Mouse (Mus musculus) Patski (cell line): ENCODE measurements at regions not wholly inside any gene's neighbourhood (a gene's known extent, or its start where the extent isn't known, plus 50 kb on each side); places are given as distances from the start of the nearest gene placed in this dataset.

Source experiments
- ATAC-seq: fragments of 100-300 bp; one replicate; pipeline ENCODE4 v1.8.0; 2021
- CTCF ChIA-PET: fragments of 350-600 bp; sonication (Branson Sonifier 250); formaldehyde crosslinking; loops from one replicate; lab custom pipeline; 2022; ENCODE audit warnings: inconsistent platforms; lab: Charles Lee
- POLR2A ChIA-PET: fragments of 350-600 bp; sonication (Branson Sonifier 250); formaldehyde crosslinking; loops from one replicate; lab custom pipeline; 2022; ENCODE audit warnings: antibody characterized with exemption, inconsistent platforms; lab: Charles Lee
- DNase-seq: peaks from one replicate; pipeline ENCODE4 v3.0.0-alpha.2; 2011; ENCODE audit warnings: low read depth, low spot score
- H3K27me3 ChIP-seq: fragments of 371-371 bp; one replicate; pipeline ENCODE4 v1.5.1; 2021
- CTCF ChIP-seq: fragments of 100-300 bp; IDR thresholded peaks from one replicate; pipeline ENCODE4 v1.5.1; 2021
- in situ Hi-C: fragments of 300-500 bp; cut with MboI; formaldehyde crosslinking; loops from 3 replicates; pipeline ENCODE4 v1.11.1; 2018; ENCODE audit warnings: low pct_unique_long_range_greater_than_20kb, mixed read lengths

DNA sequence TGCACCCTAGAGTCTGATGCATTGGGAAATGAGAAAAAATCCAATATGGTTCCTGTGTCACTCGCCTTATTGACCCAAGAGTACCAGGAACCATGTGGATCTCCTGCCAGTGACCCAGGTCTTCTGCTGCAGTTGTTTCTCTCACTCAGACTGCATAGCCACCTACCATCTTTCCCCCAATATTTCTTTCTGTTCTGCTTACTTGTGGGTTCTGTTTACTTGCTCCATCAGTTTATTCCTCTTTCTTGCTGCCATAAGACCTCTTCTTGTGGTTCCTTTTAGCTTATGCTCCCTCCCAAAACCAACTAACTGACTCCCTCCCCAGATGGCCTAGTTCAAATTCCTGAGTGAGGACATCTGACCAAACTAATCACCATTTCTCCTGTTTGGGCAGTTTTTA lies 411.8 kb downstream of the Efna5 start:
- no peak for ATAC-seq

GRCm38 (mm10) chr17:62468859-62469258 lies 412.3 kb downstream of the Efna5 start:
- ATAC-seq = peak; percentile 65
- in situ Hi-C loops = no loop called here
- DNase-seq = no peak
- POLR2A ChIA-PET = no interaction called here
- CTCF ChIA-PET = interaction anchor here (1.3 kb wide), 1 partner anchor 9 kb away, joined by 3 read pairs; no protein-coding TSS in a partner anchor
- no peaks in the 10 kb centered on the region for H3K27me3 ChIP-seq
- TF ChIP-seq CTCF = no peak

More for the DNA sequence above, 411.8 kb downstream of the Efna5 start:
- no peak for DNase-seq
- CTCF ChIA-PET = interaction anchor here (1.3 kb wide), 1 partner anchor 10 kb away, joined by 3 read pairs; no protein-coding TSS in a partner anchor
- in situ Hi-C loops = no loop called here
- POLR2A ChIA-PET = no interaction called here
- H3K27me3 ChIP-seq = no peaks in the 10 kb centered on the region
- no peak for TF ChIP-seq CTCF

GRCm38 (mm10) chr17:62467072-62467471 lies 414.0 kb downstream of the Efna5 start:
- POLR2A ChIA-PET = interaction anchor here (0.6 to 0.7 kb wide), 3 partner anchors 20 to 223 kb away, joined by 3 to 6 read pairs (median 4); no protein-coding TSS in a partner anchor
- in situ Hi-C loops = no loop called here
- no peak for ATAC-seq
- H3K27me3 ChIP-seq = no peaks in the 10 kb centered on the region
- CTCF ChIA-PET = interaction anchor here (0.6 to 1.5 kb wide), 2 partner anchors 8 to 656 kb away, joined by 3 to 4 read pairs; no protein-coding TSS in a partner anchor
- no peak for DNase-seq
- no peak for TF ChIP-seq CTCF

- ATAC-seq (no peak), DNase-seq (no peak)
- TF ChIP-seq CTCF = no peak
- ChIA-PET POLR2A (no interaction called here), CTCF (interaction anchor here (1.0 kb wide), 1 partner anchor 13 kb away, joined by 3 read pairs; no protein-coding TSS in a partner anchor)
- H3K27me3 ChIP-seq = no peaks in the 10 kb centered on the region
- in situ Hi-C loops = no loop called here
Measured at GRCm38 (mm10) chr17:62464994-62465393, 416.1 kb downstream of the Efna5 start.

GRCm38 (mm10) chr17:62464228-62464627 lies 416.9 kb downstream of the Efna5 start:
- ATAC-seq (peak; percentile 49), DNase-seq (peak; percentile 41)
- TF ChIP-seq CTCF = no peak
- no peaks in the 10 kb centered on the region for H3K27me3 ChIP-seq
- POLR2A ChIA-PET = no interaction called here
- in situ Hi-C loops = no loop called here
- CTCF ChIA-PET = interaction anchor here (1.0 kb wide), 1 partner anchor 12 kb away, joined by 3 read pairs; no protein-coding TSS in a partner anchor

- no peak for DNase-seq
- ChIA-PET POLR2A (no interaction called here), CTCF (interaction anchor here (1.2 to 1.4 kb wide), 3 partner anchors 10 to 65 kb away, joined by 3 to 6 read pairs (median 3); no protein-coding TSS in a partner anchor)
- in situ Hi-C loops = no loop called here
- TF ChIP-seq CTCF = no peak
- no peak for ATAC-seq
- H3K27me3 ChIP-seq = no peaks in the 10 kb centered on the region
Measured at GRCm38 (mm10) chr17:62461304-62462245, 419.5 kb downstream of the Efna5 start.

- peak; percentile 91 for ATAC-seq
- peak; percentile 89 for TF ChIP-seq CTCF
- in situ Hi-C loops = loop anchor here (10.0 kb wide), 1 partner anchor 154 kb away; no protein-coding TSS in a partner anchor
- ChIA-PET POLR2A (no interaction called here), CTCF (interaction anchor here (1.1 to 1.5 kb wide), 5 partner anchors 9 to 425 kb away, joined by 3 to 6 read pairs (median 4); no protein-coding TSS in a partner anchor)
- no peaks in the 10 kb centered on the region for H3K27me3 ChIP-seq
- no peak for DNase-seq
Measured at GRCm38 (mm10) chr17:62458964-62459363, 422.2 kb downstream of the Efna5 start.

GRCm38 (mm10) chr17:62438045-62438444 lies 443.1 kb downstream of the Efna5 start:
- in situ Hi-C loops = no loop called here
- ChIA-PET CTCF (no interaction called here), POLR2A (no interaction called here)
- ATAC-seq (peak; percentile 65), DNase-seq (no peak)
- H3K27me3 ChIP-seq = no peaks in the 10 kb centered on the region
- no peak for TF ChIP-seq CTCF

DNA sequence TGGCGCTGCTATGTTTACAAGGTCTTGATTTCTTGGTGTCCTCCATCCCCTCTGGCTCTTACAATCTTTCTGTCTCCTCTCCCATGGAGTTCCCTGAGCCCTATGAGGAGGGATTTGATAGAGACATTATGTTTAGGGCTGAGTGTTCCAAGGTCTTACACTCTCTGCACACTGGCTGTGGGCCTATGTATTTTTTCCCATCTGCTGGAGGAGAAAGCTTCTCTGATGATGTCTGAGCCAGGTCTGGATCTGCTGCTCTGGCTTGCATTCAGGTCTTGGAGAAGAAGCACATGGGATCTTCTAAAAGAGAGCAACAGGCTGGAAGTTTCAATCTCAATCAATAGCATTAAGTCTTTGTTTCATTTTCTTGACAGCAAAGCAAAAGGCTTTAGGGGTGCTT lies 445.1 kb downstream of the Efna5 start:
- CTCF ChIA-PET = no interaction called here
- H3K27me3 ChIP-seq = no peaks in the 10 kb centered on the region
- no peak for ATAC-seq
- in situ Hi-C loops = no loop called here
- no peak for DNase-seq
- POLR2A ChIA-PET = interaction anchor here (0.7 kb wide), 1 partner anchor 22 kb away, joined by 4 read pairs; no protein-coding TSS in a partner anchor
- TF ChIP-seq CTCF = no peak

GRCm38 (mm10) chr17:62423476-62424385 lies 457.4 kb downstream of the Efna5 start:
- no peak for TF ChIP-seq CTCF
- POLR2A ChIA-PET = interaction anchor here (0.6 kb wide), 1 partner anchor 481 kb away, joined by 4 read pairs; no protein-coding TSS in a partner anchor
- in situ Hi-C loops = no loop called here
- CTCF ChIA-PET = interaction anchor here (1.2 kb wide), 1 partner anchor 136 kb away, joined by 3 read pairs; no protein-coding TSS in a partner anchor
- ATAC-seq = no peak
- no peaks in the 10 kb centered on the region for H3K27me3 ChIP-seq
- DNase-seq = no peak
